8 mouse cellular contexts compared by ENCODE assay signal in the genomic region with DNA sequence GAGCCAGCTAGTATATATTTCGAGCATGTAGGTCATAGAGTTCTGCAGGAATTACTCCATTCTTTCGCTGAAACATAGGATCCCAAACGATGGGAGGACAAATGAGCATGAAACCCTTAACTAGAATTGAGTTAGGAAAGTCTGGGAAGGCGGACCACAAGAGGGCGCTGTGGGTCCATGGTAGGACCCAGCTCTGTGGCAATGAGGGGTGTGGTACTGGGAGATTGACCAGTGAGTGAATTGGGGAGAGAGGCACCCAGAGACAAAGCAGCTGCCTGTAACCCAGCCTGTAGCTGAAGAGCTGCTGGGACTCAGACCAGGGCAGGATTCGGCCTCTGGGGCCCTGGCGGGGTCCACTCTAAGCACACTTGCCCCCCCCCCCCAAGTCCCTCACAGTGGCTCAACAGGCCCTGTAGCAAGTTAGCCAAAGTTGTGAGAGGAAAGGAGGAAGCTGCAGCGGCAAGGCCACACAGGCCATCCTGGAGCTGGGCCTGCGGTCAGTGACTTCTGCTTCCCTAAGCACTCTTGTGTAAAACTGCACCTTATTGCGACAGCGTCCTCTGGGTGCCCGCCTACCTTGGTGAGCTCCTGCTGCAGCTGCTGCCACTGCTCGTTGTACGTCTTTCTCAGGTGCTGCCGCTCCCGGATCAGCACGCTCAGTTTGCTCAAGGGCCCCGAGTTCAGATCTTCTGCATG. TPM values are rescaled to one million over a fixed set of nuclear protein-coding genes. Genes with fewer than 3 reads are reported as not detected.
DNase-seq lines count a peak whose midpoint lies in the region; ATAC-seq lines count a peak whose summit lies in the region.

No protein-coding gene starts in this region.

- peaks cover 29% of the 10 kb centered on the region for H3K4me1 ChIP-seq in embryonic facial prominence, embryonic 15.5 days
- peaks cover 19% of the 10 kb centered on the region for H3K4me1 ChIP-seq in liver, embryonic 11.5 days (replicated peaks; ENCODE audit: control insufficient read depth, insufficient read depth, low read length)

- ATAC-seq in embryonic facial prominence, embryonic 15.5 days (ENCODE audit: insufficient number of reproducible peaks, low FRiP score, low TSS enrichment, low read depth), result peak; percentile 66; the same call in 1 of the 2 replicates
- peak; percentile 54; the same call in 1 of the 2 replicates for ATAC-seq in liver, embryonic 11.5 days (replicated peaks; ENCODE audit: low FRiP score)

- H3K27me3 ChIP-seq in embryonic facial prominence, embryonic 15.5 days, result no peaks in the 10 kb centered on the region
- H3K27me3 ChIP-seq in liver, embryonic 11.5 days (replicated peaks; ENCODE audit: control insufficient read depth, insufficient read depth, low read length), result peaks cover 13% of the 10 kb centered on the region
- H3K27me3 ChIP-seq in splenic B cell, adult 2 months (ENCODE audit: control insufficient read depth, insufficient read depth, low read length, poor library complexity, severe bottlenecking), result no peaks in the 10 kb centered on the region

- H3K36me3 ChIP-seq in embryonic facial prominence, embryonic 15.5 days, result peaks cover 37% of the 10 kb centered on the region
- peaks cover 4% of the 10 kb centered on the region for H3K36me3 ChIP-seq in liver, embryonic 11.5 days (ENCODE audit: control insufficient read depth, insufficient read depth, low read length)
- no peaks in the 10 kb centered on the region; the same call in none of the 2 replicates for H3K36me3 ChIP-seq in splenic B cell, adult 2 months (ENCODE audit: control insufficient read depth, insufficient read depth, low read length, poor library complexity, severe bottlenecking)

- DNase-seq in A20 (ENCODE audit: low read depth, low spot score), result peak; percentile 87
- peak; percentile 75 to 82 for DNase-seq in adrenal gland, postnatal 4 days (ENCODE audit: low spot score in 2 of 2)
- DNase-seq in heart, adult 9 months (ENCODE audit: low spot score in 2 of 2), result peak; percentile 82 to 90
- peak; percentile 92 for DNase-seq in kidney, adult 9 months
- DNase-seq in liver, embryonic 11.5 days (ENCODE audit: low spot score), result peak; percentile 85
- peak; percentile 90 for DNase-seq in naive thymus-derived CD4-positive, alpha-beta T cell, adult 2 months (ENCODE audit: low read depth)
- DNase-seq in splenic B cell, adult 2 months (ENCODE audit: low read depth, low spot score), result peak; percentile 92

- H3K9ac ChIP-seq in embryonic facial prominence, embryonic 15.5 days, result no peak overlapping the region
- peak overlapping the region; percentile 22; the same call in 1 of the 2 replicates for H3K9ac ChIP-seq in liver, embryonic 11.5 days (ENCODE audit: low read depth, low read length)

- WGBS in embryonic facial prominence, embryonic 15.5 days, result 34% methylated on average over 18 of the region's 18 CpGs
- 24% methylated on average over 18 of the region's 18 CpGs for WGBS in liver, embryonic 11.5 days

- no peaks in the 10 kb centered on the region for H3K9me3 ChIP-seq in embryonic facial prominence, embryonic 15.5 days (replicated peaks)
- H3K9me3 ChIP-seq in liver, embryonic 11.5 days (ENCODE audit: control insufficient read depth, low read length), result no peaks in the 10 kb centered on the region

- peak overlapping the region; percentile 49 for H3K4me2 ChIP-seq in embryonic facial prominence, embryonic 15.5 days (replicated peaks)
- H3K4me2 ChIP-seq in liver, embryonic 11.5 days, result peak overlapping the region; percentile 50

- H3K27ac ChIP-seq in embryonic facial prominence, embryonic 15.5 days (replicated peaks), result peak overlapping the region; percentile 74; the same call in 1 of the 2 replicates
- H3K27ac ChIP-seq in liver, embryonic 11.5 days (ENCODE audit: low read depth, low read length), result peak overlapping the region; percentile 47

- H3K4me3 ChIP-seq in embryonic facial prominence, embryonic 15.5 days (replicated peaks), result peak overlapping the region; percentile 35; the same call in 1 of the 2 replicates
- peak overlapping the region; percentile 42 for H3K4me3 ChIP-seq in liver, embryonic 11.5 days (ENCODE audit: low read depth, low read length)

RNA-seq across cellular contexts. Expression of gene Fes, which starts 1.4 kb away (rescaled TPM):
- total RNA-seq in adrenal gland, postnatal 4 days (2021), result 10 to 100 TPM; 19.3 to 21.1 TPM
- polyA plus RNA-seq in embryonic facial prominence, embryonic 15.5 days (2015; fragmentation: Nextera tagmentation; extraction: Ambion mirVana), result 16.4 and 16.7 TPM in 2 replicates
- polyA plus RNA-seq in liver, embryonic 11.5 days (2014; fragmentation: Nextera tagmentation; extraction: Ambion mirVana), result 15.2 and 16.4 TPM in 2 replicates

RNA-seq across cellular contexts. Expression of gene Man2a2, which starts 15.2 kb away (rescaled TPM):
- 100 to 1,000 TPM; 106 to 111 TPM for total RNA-seq in adrenal gland, postnatal 4 days (2021)
- polyA plus RNA-seq in embryonic facial prominence, embryonic 15.5 days (2015; fragmentation: Nextera tagmentation; extraction: Ambion mirVana), result 24.8 and 25.2 TPM in 2 replicates
- polyA plus RNA-seq in liver, embryonic 11.5 days (2014; fragmentation: Nextera tagmentation; extraction: Ambion mirVana), result 9.4 and 12.4 TPM in 2 replicates

RNA-seq across cellular contexts. Expression of gene Furin, which starts 18.9 kb away (rescaled TPM):
- total RNA-seq in adrenal gland, postnatal 4 days (2021), result 100 to 1,000 TPM; 137 to 140 TPM
- 16.0 and 16.7 TPM in 2 replicates for polyA plus RNA-seq in embryonic facial prominence, embryonic 15.5 days (2015; fragmentation: Nextera tagmentation; extraction: Ambion mirVana)
- polyA plus RNA-seq in liver, embryonic 11.5 days (2014; fragmentation: Nextera tagmentation; extraction: Ambion mirVana), result 8.3 and 10.4 TPM in 2 replicates

RNA-seq across cellular contexts. Expression of gene Hddc3, which starts 43.5 kb away (rescaled TPM):
- total RNA-seq in adrenal gland, postnatal 4 days (2021), result 10 to 100 TPM; 41.8 to 42.4 TPM
- 22.9 and 25.4 TPM in 2 replicates for polyA plus RNA-seq in embryonic facial prominence, embryonic 15.5 days (2015; fragmentation: Nextera tagmentation; extraction: Ambion mirVana)
- 9.7 and 10.5 TPM in 2 replicates for polyA plus RNA-seq in liver, embryonic 11.5 days (2014; fragmentation: Nextera tagmentation; extraction: Ambion mirVana)

RNA-seq across cellular contexts. Expression of gene Unc45a, which starts 45.6 kb away (rescaled TPM):
- total RNA-seq in adrenal gland, postnatal 4 days (2021), result 10 to 100 TPM; 43.6 to 53.5 TPM
- polyA plus RNA-seq in embryonic facial prominence, embryonic 15.5 days (2015; fragmentation: Nextera tagmentation; extraction: Ambion mirVana), result 55.6 and 57.7 TPM in 2 replicates
- polyA plus RNA-seq in liver, embryonic 11.5 days (2014; fragmentation: Nextera tagmentation; extraction: Ambion mirVana), result 23.7 and 24.0 TPM in 2 replicates

Comparison
In these comparisons a context has a peak if more than half of its experiments do, and no peak if none do; other contexts are left out.
1. Peak in every context shown above with its lines: DNase-seq, ATAC-seq, H3K4me3 ChIP-seq and H3K27ac ChIP-seq.